Mouse (Mus musculus) midbrain, embryonic 13.5 days (tissue): ENCODE measurements around the gene R3hdm2. TPM values are rescaled to one million over a fixed set of nuclear protein-coding genes. Genes with fewer than 3 reads are reported as not detected.
A peak's percentile ranks its signal among the peaks of the same experiment; 100 is the strongest.

ENCODE experiments used
- ATAC-seq: fragments of 200-750 bp; cut with Nextera tagmentation; 2 replicates; pipeline ENCODE4 v1.8.0; 2017; ENCODE audit warnings: mild to moderate bottlenecking, moderate TSS enrichment, moderate library complexity
- H3K27ac ChIP-seq: fragments of 300-500 bp; sonication (generic); 2 replicates; pipeline ENCODE4 v1.5.1; 2015; ENCODE audit warnings: inconsistent platforms, mild to moderate bottlenecking, moderate library complexity
- H3K27me3 ChIP-seq: fragments of 300-500 bp; sonication (generic); 2 replicates; pipeline ENCODE4 v1.6.1; 2015; ENCODE audit warnings: mild to moderate bottlenecking, inconsistent platforms
- H3K36me3 ChIP-seq: fragments of 300-500 bp; sonication (generic); 2 replicates; pipeline ENCODE4 v1.6.1; 2015; ENCODE audit warnings: mild to moderate bottlenecking, inconsistent platforms
- H3K4me1 ChIP-seq: fragments of 300-500 bp; sonication (generic); replicated peaks from 2 replicates; pipeline ENCODE4 v1.6.1; 2015; ENCODE audit warnings: inconsistent platforms
- H3K4me2 ChIP-seq: fragments of 300-500 bp; sonication (generic); replicated peaks from 2 replicates; pipeline ENCODE4 v1.6.1; 2015; ENCODE audit warnings: moderate library complexity, mild to moderate bottlenecking, inconsistent platforms
- H3K4me3 ChIP-seq: fragments of 300-500 bp; sonication (generic); replicated peaks from 2 replicates; pipeline ENCODE4 v1.5.1; 2015; ENCODE audit warnings: mild to moderate bottlenecking, inconsistent platforms
- H3K9ac ChIP-seq: fragments of 300-500 bp; sonication (generic); replicated peaks from 2 replicates; pipeline ENCODE4 v1.6.1; 2015; ENCODE audit warnings: mild to moderate bottlenecking, inconsistent platforms
- H3K9me3 ChIP-seq: fragments of 300-500 bp; sonication (generic); 2 replicates; pipeline ENCODE4 v1.6.1; 2016; ENCODE audit warnings: mild to moderate bottlenecking, inconsistent platforms
- WGBS: fragments of 180-500 bp; shearing (Covaris S2); methylation state at CpG from one replicate; pipeline ENCODE4 v1.1.7; 2015; 5-methylcytosine and 5-hydroxymethylcytosine counted together
- polyA plus RNA-seq: library from polyadenylated mRNA; unstranded; fragments of >200 nt; fragmentation: Nextera tagmentation; extraction: Ambion mirVana; gene quantifications from 2 replicates; pipeline ENCODE4 v1.2.1, GENCODE M21; 2015

R3hdm2 gene
- polyA plus RNA-seq, 1 experiment from 2014 or later = 36.1 TPM

DNA sequence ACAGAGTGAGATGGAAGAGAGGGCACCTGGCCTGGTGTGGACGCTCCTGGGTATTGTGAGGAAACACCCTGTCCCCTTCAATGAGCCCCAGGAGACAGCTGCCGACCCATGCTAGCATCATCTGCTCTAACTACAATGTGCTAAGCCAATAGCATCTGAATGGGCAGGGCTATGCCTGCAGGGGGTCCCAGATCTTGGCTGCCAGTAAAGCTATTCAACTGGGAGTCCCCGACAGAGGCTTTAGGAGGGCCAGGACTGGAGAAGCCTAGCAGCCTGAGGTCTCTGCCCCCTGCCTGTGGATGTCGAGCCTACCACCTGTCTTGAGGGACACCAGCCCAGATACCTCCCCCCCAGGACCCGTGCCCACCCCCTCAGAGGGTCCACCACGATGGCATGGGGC lies 162.6 kb downstream of the R3hdm2 start:
- no peak for ATAC-seq

DNA sequence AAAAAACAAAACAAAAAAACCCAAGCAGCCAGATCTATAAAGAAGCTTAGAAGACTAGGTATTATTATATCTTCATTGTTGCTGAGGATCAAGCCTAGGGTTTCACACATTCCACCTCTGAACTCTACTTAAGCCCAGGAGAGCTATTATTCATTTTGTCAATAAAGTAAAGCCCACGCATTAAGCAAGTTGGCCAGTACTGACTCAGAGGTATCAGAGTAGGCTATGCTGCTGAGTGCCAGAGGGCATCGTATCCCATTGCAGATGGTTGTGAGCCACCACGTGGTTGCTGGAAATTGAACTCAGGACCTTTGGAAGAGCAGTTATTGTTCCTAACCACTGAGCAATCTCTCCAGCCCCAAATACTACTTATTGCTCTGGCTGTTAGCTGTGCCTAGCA lies 163.8 kb downstream of the R3hdm2 start:
- H3K27ac ChIP-seq = no peak overlapping the region
- H3K27me3 ChIP-seq = no peaks in the 10 kb centered on the region
- WGBS = 81% methylated on average over 3 of the region's 3 CpGs
- H3K4me2 ChIP-seq = no peak overlapping the region
- peaks cover 9% of the 10 kb centered on the region; the same call in 1 of the 2 replicates for H3K4me1 ChIP-seq
- no peak overlapping the region for H3K9ac ChIP-seq
- H3K9me3 ChIP-seq = no peaks in the 10 kb centered on the region
- peaks cover 99% of the 10 kb centered on the region for H3K36me3 ChIP-seq
- H3K4me3 ChIP-seq = no peak overlapping the region
- ATAC-seq = no peak

More for the DNA sequence above, 162.6 kb downstream of the R3hdm2 start:
- WGBS = 35% methylated on average over 6 of the region's 6 CpGs
- no peaks in the 10 kb centered on the region for H3K9me3 ChIP-seq
- peak overlapping the region; percentile 54 for H3K27ac ChIP-seq
- no peak overlapping the region for H3K9ac ChIP-seq
- H3K4me1 ChIP-seq = peaks cover 10% of the 10 kb centered on the region
- H3K36me3 ChIP-seq = peaks cover 95% of the 10 kb centered on the region
- no peak overlapping the region for H3K4me3 ChIP-seq
- no peak overlapping the region for H3K4me2 ChIP-seq
- H3K27me3 ChIP-seq = no peaks in the 10 kb centered on the region

DNA sequence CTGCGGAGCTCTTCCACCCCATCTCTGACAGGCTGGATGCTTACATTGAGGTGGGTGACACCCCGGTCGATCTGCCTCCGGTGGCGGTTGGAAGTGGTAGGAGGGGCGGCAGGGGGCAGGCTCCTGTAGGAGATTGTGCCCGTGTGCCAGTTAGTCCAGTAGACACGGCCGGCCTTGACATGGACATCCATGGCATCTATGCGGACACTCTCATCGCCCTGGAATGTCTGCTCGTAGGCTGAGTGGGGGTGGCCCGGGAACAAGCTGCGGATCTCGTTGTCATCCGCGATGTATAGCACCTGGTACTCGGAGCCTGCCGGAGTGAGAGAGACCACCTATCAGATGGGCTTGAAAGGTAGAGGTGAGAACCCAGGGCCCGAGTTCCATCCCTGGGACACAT lies 164.2 kb downstream of the R3hdm2 start:
- Histone ChIP-seq H3K4me2 (no peak overlapping the region), H3K27me3 (no peaks in the 10 kb centered on the region), H3K4me3 (no peak overlapping the region), H3K4me1 (peaks cover 9% of the 10 kb centered on the region; the same call in 1 of the 2 replicates), H3K36me3 (peaks cover 99% of the 10 kb centered on the region), H3K9ac (no peak overlapping the region), H3K27ac (no peak overlapping the region), H3K9me3 (no peaks in the 10 kb centered on the region)
- ATAC-seq = no peak
- WGBS = 95% methylated on average over 20 of the region's 20 CpGs

DNA sequence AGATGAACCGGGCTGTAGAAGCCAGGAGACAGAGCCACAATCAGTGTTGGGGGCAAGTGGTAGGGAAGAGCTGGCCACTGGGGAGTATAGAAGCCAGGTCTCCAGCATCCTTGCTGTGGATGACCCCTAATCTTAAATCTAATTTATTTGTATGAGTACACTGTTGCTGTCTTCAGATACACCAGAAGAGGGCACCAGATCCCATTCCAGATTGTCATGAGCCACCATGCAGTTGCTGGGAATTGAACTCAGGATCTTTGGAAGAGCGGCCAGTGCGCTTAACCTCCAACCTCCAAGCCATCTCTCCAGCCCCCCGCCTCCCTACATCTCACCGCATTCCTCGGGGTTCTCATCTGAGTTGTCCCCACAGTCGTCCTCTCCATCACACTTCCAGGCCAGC lies 166.4 kb downstream of the R3hdm2 start:
- Histone ChIP-seq H3K27ac (no peak overlapping the region), H3K36me3 (peaks cover 99% of the 10 kb centered on the region), H3K4me1 (peaks cover 9% of the 10 kb centered on the region; the same call in 1 of the 2 replicates), H3K4me2 (no peak overlapping the region), H3K4me3 (no peak overlapping the region), H3K27me3 (no peaks in the 10 kb centered on the region), H3K9ac (no peak overlapping the region), H3K9me3 (no peaks in the 10 kb centered on the region)
- 93% methylated on average over 7 of the region's 7 CpGs for WGBS
- no peak for ATAC-seq

DNA sequence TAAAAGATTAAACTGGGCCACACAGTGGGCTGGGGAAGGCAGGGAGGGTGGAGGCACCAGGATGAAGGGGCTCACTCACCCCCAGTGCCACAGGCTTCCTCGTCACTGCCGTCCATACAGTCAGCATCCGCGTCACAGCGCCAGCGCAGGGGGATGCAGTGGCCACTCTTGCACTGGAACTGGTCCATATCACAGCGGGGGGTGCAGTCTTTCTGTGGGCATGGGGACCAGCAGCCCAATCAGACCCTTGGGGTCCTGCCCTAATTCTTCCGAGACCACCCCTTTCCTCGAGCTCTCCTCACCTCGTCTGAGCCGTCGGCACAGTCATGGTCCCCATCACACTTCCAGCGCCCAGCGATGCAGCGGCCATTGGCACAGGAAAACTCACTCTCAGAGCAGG lies 168.1 kb downstream of the R3hdm2 start:
- H3K4me1 ChIP-seq = no peaks in the 10 kb centered on the region
- no peak overlapping the region for H3K9ac ChIP-seq
- no peak overlapping the region for H3K4me2 ChIP-seq
- 95% methylated on average over 15 of the region's 15 CpGs for WGBS
- no peak overlapping the region for H3K4me3 ChIP-seq
- ATAC-seq = no peak
- peaks cover 99% of the 10 kb centered on the region for H3K36me3 ChIP-seq
- H3K27ac ChIP-seq = no peak overlapping the region
- no peaks in the 10 kb centered on the region for H3K9me3 ChIP-seq
- no peaks in the 10 kb centered on the region for H3K27me3 ChIP-seq

Other genes starting within 250 kb of the R3hdm2 start
- 28.8 and 30.2 TPM in 2 replicates for gene B4galnt1, start 215.1 kb upstream of the R3hdm2 start, polyA plus RNA-seq
- 0.86 and 1.0 TPM in 2 replicates for gene Slc26a10, start 199.7 kb upstream of the R3hdm2 start, polyA plus RNA-seq
- gene Arhgef25, start 190.2 kb upstream of the R3hdm2 start, polyA plus RNA-seq = 20.2 and 24.5 TPM in 2 replicates
- 195 and 234 TPM in 2 replicates for gene Dtx3, start 184.6 kb upstream of the R3hdm2 start, polyA plus RNA-seq
- gene Pip4k2c, start 168.7 kb upstream of the R3hdm2 start, polyA plus RNA-seq = 16.9 and 17.3 TPM in 2 replicates
- gene Kif5a, start 117.0 kb upstream of the R3hdm2 start, polyA plus RNA-seq = 73.0 and 76.7 TPM in 2 replicates
- gene Dctn2, start 114.0 kb upstream of the R3hdm2 start, polyA plus RNA-seq = 310 TPM in 2 replicates
- gene Mbd6, start 91.3 kb upstream of the R3hdm2 start, polyA plus RNA-seq = 16.0 and 16.5 TPM in 2 replicates
- 122 and 127 TPM in 2 replicates for gene Mars, start 68.5 kb upstream of the R3hdm2 start, polyA plus RNA-seq
- gene Arhgap9, start 58.4 kb upstream of the R3hdm2 start, polyA plus RNA-seq = 0.77 and 1.4 TPM in 2 replicates
- gene Gli1, start 38.4 kb upstream of the R3hdm2 start, polyA plus RNA-seq = 1.3 and 1.5 TPM in 2 replicates
- gene Inhbe, start 25.9 kb upstream of the R3hdm2 start, polyA plus RNA-seq = 0.04 TPM in 1 of 2 replicates, not detected in the other
- gene Inhbc, start 9.9 kb upstream of the R3hdm2 start, polyA plus RNA-seq = not detected in 2 replicates
- 1.6 and 2.3 TPM in 2 replicates for gene Stac3, start 121.4 kb downstream of the R3hdm2 start, polyA plus RNA-seq
- 11.5 and 13.8 TPM in 2 replicates for gene Ndufa4l2, start 134.6 kb downstream of the R3hdm2 start, polyA plus RNA-seq
- gene Shmt2, start 142.1 kb downstream of the R3hdm2 start, polyA plus RNA-seq = 54.3 and 56.2 TPM in 2 replicates
- gene Nxph4, start 154.2 kb downstream of the R3hdm2 start, polyA plus RNA-seq = 78.8 and 83.9 TPM in 2 replicates
- 98.2 and 99.4 TPM in 2 replicates for gene Lrp1, start 240.8 kb downstream of the R3hdm2 start, polyA plus RNA-seq